Mouse (Mus musculus) intestine, embryonic 15.5 days (tissue): ENCODE results near the gene Olfml2a. TPM values are rescaled to one million over a fixed set of nuclear protein-coding genes. Genes with fewer than 3 reads are reported as not detected.

Experiments used
- ATAC-seq: fragments of 200-750 bp; cut with Nextera tagmentation; 2 replicates; pipeline ENCODE4 v1.8.0; 2017; ENCODE audit warnings: moderate TSS enrichment, moderate library complexity
- H3K27ac ChIP-seq: fragments of 300-500 bp; sonication (generic); 2 replicates; pipeline ENCODE4 v1.5.1; 2015; ENCODE audit warnings: mild to moderate bottlenecking, inconsistent platforms
- H3K27me3 ChIP-seq: fragments of 300-500 bp; sonication (generic); replicated peaks from 2 replicates; pipeline ENCODE4 v1.6.1; 2015; ENCODE audit warnings: inconsistent platforms
- H3K36me3 ChIP-seq: fragments of 300-500 bp; sonication (generic); 2 replicates; pipeline ENCODE4 v1.6.1; 2015; ENCODE audit warnings: inconsistent platforms
- H3K4me1 ChIP-seq: fragments of 300-500 bp; sonication (generic); replicated peaks from 2 replicates; pipeline ENCODE4 v1.6.1; 2015; ENCODE audit warnings: inconsistent platforms
- H3K4me2 ChIP-seq: fragments of 300-500 bp; sonication (generic); replicated peaks from 2 replicates; pipeline ENCODE4 v1.6.1; 2015; ENCODE audit warnings: mild to moderate bottlenecking, inconsistent platforms
- H3K4me3 ChIP-seq: fragments of 300-500 bp; sonication (generic); replicated peaks from 2 replicates; pipeline ENCODE4 v1.5.1; 2015; ENCODE audit warnings: inconsistent platforms
- H3K9ac ChIP-seq: fragments of 300-500 bp; sonication (generic); 2 replicates; pipeline ENCODE4 v1.6.1; 2015; ENCODE audit warnings: inconsistent platforms
- H3K9me3 ChIP-seq: fragments of 300-500 bp; sonication (generic); 2 replicates; pipeline ENCODE4 v1.6.1; 2016; ENCODE audit warnings: inconsistent platforms
- WGBS: fragments of 180-500 bp; shearing (Covaris S2); methylation state at CpG from one replicate; pipeline ENCODE4 v1.1.7; 2015; 5-methylcytosine and 5-hydroxymethylcytosine counted together
- polyA plus RNA-seq: library from polyadenylated mRNA; unstranded; fragments of >200 nt; fragmentation: Nextera tagmentation; extraction: Ambion mirVana; gene quantifications from 2 replicates; pipeline ENCODE4 v1.2.1, GENCODE M21; 2015

Gene Olfml2a
- polyA plus RNA-seq, result 2.3 and 2.5 TPM in 2 replicates

GRCm38 (mm10) chr2:38931851-38932667 lies at the start of gene Olfml2a:
Gene Olfml2a (plus strand): TSS chr2:38931978.
- Histone ChIP-seq H3K27ac (no peak within 1 kb of the TSS), H3K27me3 (no peaks in the 10 kb centered on the region), H3K4me2 (peak within 1 kb of the TSS; percentile 95), H3K4me3 (peak within 1 kb of the TSS; percentile 45), H3K4me1 (peaks cover 17% of the 10 kb centered on the region), H3K36me3 (no peaks in the 10 kb centered on the region), H3K9ac (peak within 1 kb of the TSS; percentile 51), H3K9me3 (no peaks in the 10 kb centered on the region)
- 10% methylated on average over 26 of the region's 32 CpGs for WGBS
- ATAC-seq, result peak; percentile 72

DNA sequence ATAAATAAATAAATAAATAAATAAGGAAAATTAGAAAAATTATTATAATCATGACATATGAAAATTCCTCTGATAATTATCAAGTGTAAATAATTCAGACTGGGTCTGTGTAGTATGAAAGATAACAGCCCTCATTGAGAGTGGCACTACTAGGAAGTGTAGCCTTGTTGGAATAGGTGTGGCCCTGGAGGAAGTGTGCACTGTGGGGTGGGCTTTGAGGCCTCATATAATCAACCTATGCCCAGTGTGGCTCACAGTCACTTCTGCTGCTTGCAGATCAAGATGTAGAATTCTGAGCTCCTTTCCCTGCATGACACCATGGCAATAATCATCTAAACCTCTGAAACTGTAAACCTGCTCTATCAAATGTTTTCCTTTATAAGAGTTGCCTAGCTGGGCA lies 28.9 kb upstream of the Olfml2a start:
- Histone ChIP-seq H3K36me3 (no peaks in the 10 kb centered on the region), H3K4me3 (no peak overlapping the region), H3K9ac (no peak overlapping the region), H3K4me2 (no peak overlapping the region), H3K27ac (no peak overlapping the region), H3K9me3 (no peaks in the 10 kb centered on the region), H3K27me3 (no peaks in the 10 kb centered on the region), H3K4me1 (no peaks in the 10 kb centered on the region)
- ATAC-seq, result peak; percentile 63

DNA sequence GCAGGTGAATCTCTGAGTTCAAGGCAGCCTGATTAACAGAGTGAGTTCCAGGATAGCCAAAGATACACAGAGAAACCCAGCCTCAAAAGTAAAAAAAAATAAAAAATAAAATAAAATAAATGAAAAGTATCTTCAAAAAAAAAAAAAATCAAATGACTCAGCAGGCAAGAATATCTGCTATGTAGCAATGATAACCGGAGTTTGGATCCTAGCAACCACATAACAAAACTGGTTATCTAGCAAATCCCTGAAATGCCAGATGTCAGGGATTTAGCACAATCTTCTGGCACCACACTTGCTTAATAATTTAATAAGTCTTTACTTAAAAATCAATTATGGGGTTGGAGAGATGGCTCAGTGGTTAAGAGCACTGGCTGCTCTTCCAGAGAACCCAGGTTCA lies 27.5 kb upstream of the Olfml2a start:
- H3K4me1 ChIP-seq, result no peaks in the 10 kb centered on the region
- ATAC-seq, result no peak
- H3K4me3 ChIP-seq, result no peak overlapping the region
- H3K9me3 ChIP-seq, result no peaks in the 10 kb centered on the region
- no peak overlapping the region for H3K4me2 ChIP-seq
- H3K27ac ChIP-seq, result no peak overlapping the region
- no peak overlapping the region for H3K9ac ChIP-seq
- no peaks in the 10 kb centered on the region for H3K36me3 ChIP-seq
- H3K27me3 ChIP-seq, result no peaks in the 10 kb centered on the region
- 76% methylated on average over 1 of the region's 1 CpGs for WGBS

GRCm38 (mm10) chr2:38906097-38906496 lies 25.7 kb upstream of the Olfml2a start:
- Histone ChIP-seq H3K9ac (no peak overlapping the region), H3K4me1 (no peaks in the 10 kb centered on the region), H3K9me3 (no peaks in the 10 kb centered on the region), H3K4me3 (no peak overlapping the region), H3K27ac (no peak overlapping the region), H3K27me3 (no peaks in the 10 kb centered on the region), H3K4me2 (no peak overlapping the region), H3K36me3 (no peaks in the 10 kb centered on the region)
- ATAC-seq, result no peak
- 62% methylated on average over 5 of the region's 5 CpGs for WGBS

DNA sequence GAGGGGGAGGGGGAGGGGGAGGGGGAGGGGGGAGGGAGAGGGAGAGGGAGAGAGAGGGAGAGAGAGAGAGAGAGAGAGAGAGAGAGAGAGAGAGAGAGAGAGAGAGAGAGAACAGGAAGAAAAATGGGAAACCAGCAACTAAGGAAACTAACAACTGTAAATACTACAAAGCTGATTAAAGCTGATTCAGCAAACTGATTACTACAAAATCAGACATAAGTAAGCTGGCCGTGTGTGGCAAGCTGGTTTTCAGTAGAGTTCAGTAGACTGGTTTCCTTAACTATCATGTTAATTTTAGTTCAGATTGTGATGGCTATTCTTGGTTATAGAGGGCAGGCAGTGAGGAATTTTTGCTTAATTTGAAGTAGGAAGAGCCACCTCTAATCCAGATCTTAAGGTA lies 23.2 kb upstream of the Olfml2a start:
- H3K27me3 ChIP-seq, result no peaks in the 10 kb centered on the region

GRCm38 (mm10) chr2:38914517-38914916 lies 17.3 kb upstream of the Olfml2a start:
- Histone ChIP-seq H3K4me1 (peaks cover 3% of the 10 kb centered on the region; the same call in 1 of the 2 replicates), H3K9me3 (no peaks in the 10 kb centered on the region), H3K27me3 (no peaks in the 10 kb centered on the region), H3K36me3 (no peaks in the 10 kb centered on the region), H3K9ac (no peak overlapping the region), H3K4me3 (no peak overlapping the region), H3K27ac (no peak overlapping the region), H3K4me2 (no peak overlapping the region)
- no peak for ATAC-seq
- WGBS, result 63% methylated on average over 1 of the region's 1 CpGs

More for the DNA sequence above, 23.2 kb upstream of the Olfml2a start:
- 67% methylated on average over 1 of the region's 1 CpGs for WGBS
- H3K36me3 ChIP-seq, result no peaks in the 10 kb centered on the region
- no peak overlapping the region for H3K4me2 ChIP-seq
- H3K4me3 ChIP-seq, result no peak overlapping the region
- no peaks in the 10 kb centered on the region for H3K9me3 ChIP-seq
- H3K27ac ChIP-seq, result no peak overlapping the region
- no peaks in the 10 kb centered on the region for H3K4me1 ChIP-seq
- H3K9ac ChIP-seq, result no peak overlapping the region
- no peak for ATAC-seq

DNA sequence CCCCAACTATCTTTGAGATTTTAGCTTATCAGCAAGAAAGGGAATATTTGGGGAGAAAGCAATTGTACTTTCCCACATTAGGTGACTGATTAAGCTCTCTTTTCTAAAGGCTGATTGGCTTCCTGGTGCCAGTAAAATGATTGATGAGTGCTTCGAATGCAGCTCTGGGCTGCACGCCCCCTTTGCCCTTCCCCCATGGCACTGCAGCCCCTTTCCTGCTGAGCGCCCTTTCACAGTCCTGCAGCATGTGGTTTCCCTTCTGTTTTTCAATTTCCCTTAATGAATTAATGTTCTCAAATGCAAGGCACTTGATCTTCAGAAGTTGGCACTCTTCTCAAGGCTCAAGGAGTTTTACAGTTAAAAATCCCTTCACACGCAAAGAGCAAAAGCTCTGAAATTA lies 16.8 kb upstream of the Olfml2a start:
- no peak for ATAC-seq
- WGBS, result 44% methylated on average over 4 of the region's 4 CpGs
- peaks cover 3% of the 10 kb centered on the region; the same call in 1 of the 2 replicates for H3K4me1 ChIP-seq
- H3K27ac ChIP-seq, result no peak overlapping the region
- H3K27me3 ChIP-seq, result no peaks in the 10 kb centered on the region
- H3K4me2 ChIP-seq, result no peak overlapping the region
- H3K9ac ChIP-seq, result no peak overlapping the region
- H3K36me3 ChIP-seq, result no peaks in the 10 kb centered on the region
- H3K9me3 ChIP-seq, result no peaks in the 10 kb centered on the region
- H3K4me3 ChIP-seq, result no peak overlapping the region

- Histone ChIP-seq H3K4me1 (peaks cover 3% of the 10 kb centered on the region; the same call in 1 of the 2 replicates), H3K27ac (no peak overlapping the region), H3K27me3 (no peaks in the 10 kb centered on the region), H3K9ac (no peak overlapping the region), H3K9me3 (no peaks in the 10 kb centered on the region), H3K36me3 (no peaks in the 10 kb centered on the region), H3K4me3 (no peak overlapping the region), H3K4me2 (no peak overlapping the region)
- ATAC-seq, result peak; percentile 65
- WGBS, result 44% methylated on average over 4 of the region's 4 CpGs
These were observed 14.7 kb upstream of the Olfml2a start for GRCm38 (mm10) chr2:38916947-38917691.

DNA sequence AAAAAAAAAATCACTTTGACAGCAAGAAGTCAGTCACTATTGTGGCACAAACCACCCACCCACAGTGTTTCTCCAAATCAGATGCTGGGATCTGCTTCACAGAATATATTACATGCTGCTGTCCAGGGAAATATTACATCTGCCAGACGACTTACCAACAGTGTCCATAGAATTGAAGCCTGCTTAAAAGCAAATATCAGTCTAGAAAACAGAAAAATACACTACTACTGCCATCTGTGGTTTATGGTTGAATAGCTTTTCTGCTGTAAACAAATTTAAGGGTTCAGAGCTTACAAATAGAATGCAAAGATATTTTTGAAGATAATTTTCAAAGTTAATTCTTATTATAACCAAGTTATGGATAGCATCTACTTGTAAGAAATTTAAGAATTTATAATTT lies 10.4 kb upstream of the Olfml2a start:
- no peaks in the 10 kb centered on the region for H3K9me3 ChIP-seq
- H3K36me3 ChIP-seq, result no peaks in the 10 kb centered on the region
- no peak overlapping the region for H3K27ac ChIP-seq
- no peak for ATAC-seq
- 37% methylated on average over 1 of the region's 1 CpGs for WGBS
- H3K27me3 ChIP-seq, result no peaks in the 10 kb centered on the region
- H3K9ac ChIP-seq, result no peak overlapping the region
- H3K4me2 ChIP-seq, result no peak overlapping the region
- H3K4me1 ChIP-seq, result no peaks in the 10 kb centered on the region
- H3K4me3 ChIP-seq, result no peak overlapping the region

- no peak overlapping the region for H3K9ac ChIP-seq
- H3K36me3 ChIP-seq, result no peaks in the 10 kb centered on the region
- H3K4me3 ChIP-seq, result no peak overlapping the region
- H3K27me3 ChIP-seq, result no peaks in the 10 kb centered on the region
- 0 out of 2 replicates have a peak, but pooled peaks cover 3% of the 10 kb centered on the region for H3K4me1 ChIP-seq
- WGBS, result 33% methylated on average over 3 of the region's 3 CpGs
- no peak overlapping the region for H3K4me2 ChIP-seq
- H3K27ac ChIP-seq, result no peak overlapping the region
- ATAC-seq, result no peak
- H3K9me3 ChIP-seq, result no peaks in the 10 kb centered on the region
These were observed 8.3 kb upstream of the Olfml2a start for GRCm38 (mm10) chr2:38923471-38923870.

- ATAC-seq, result no peak
- H3K27ac ChIP-seq, result no peak overlapping the region
- 0 out of 2 replicates have a peak, but pooled peaks cover 3% of the 10 kb centered on the region for H3K4me1 ChIP-seq
- no peaks in the 10 kb centered on the region for H3K36me3 ChIP-seq
- no peaks in the 10 kb centered on the region for H3K27me3 ChIP-seq
- 48% methylated on average over 2 of the region's 2 CpGs for WGBS
- no peak overlapping the region for H3K9ac ChIP-seq
- H3K9me3 ChIP-seq, result no peaks in the 10 kb centered on the region
- no peak overlapping the region for H3K4me3 ChIP-seq
- no peak overlapping the region for H3K4me2 ChIP-seq
These were observed 7.9 kb upstream of the Olfml2a start for GRCm38 (mm10) chr2:38923911-38924310.

- WGBS, result 17% methylated on average over 10 of the region's 10 CpGs
- ATAC-seq, result no peak
- H3K4me2 ChIP-seq, result peak overlapping the region; percentile 92
- H3K4me3 ChIP-seq, result peak overlapping the region; percentile 89
- H3K27me3 ChIP-seq, result no peaks in the 10 kb centered on the region
- 0 out of 2 replicates have a peak, but pooled peaks cover 3% of the 10 kb centered on the region for H3K4me1 ChIP-seq
- no peak overlapping the region for H3K9ac ChIP-seq
- H3K9me3 ChIP-seq, result no peaks in the 10 kb centered on the region
- H3K27ac ChIP-seq, result no peak overlapping the region
- H3K36me3 ChIP-seq, result no peaks in the 10 kb centered on the region
These were observed 7.2 kb upstream of the Olfml2a start for GRCm38 (mm10) chr2:38924571-38924970.
